In the genomic region with DNA sequence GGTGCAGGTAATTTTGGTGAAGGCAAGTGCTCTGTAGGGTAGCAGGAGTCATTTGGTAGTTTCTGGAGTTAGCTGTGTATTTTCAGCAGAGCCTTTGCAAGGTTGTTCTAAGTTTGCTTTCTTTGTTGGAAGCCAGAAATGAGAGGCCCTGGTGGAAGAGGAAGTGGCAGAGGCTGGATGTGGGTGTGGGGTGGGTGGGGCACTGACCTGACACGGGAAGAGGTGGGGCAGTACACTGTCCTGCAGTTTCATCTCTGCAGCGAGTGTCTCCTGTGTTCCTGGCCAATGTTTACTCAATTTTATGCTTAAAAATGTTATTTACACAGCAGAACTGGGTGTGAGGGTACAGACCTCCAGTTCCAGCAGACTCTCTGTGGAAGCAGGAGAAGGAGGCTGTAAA, we compare ENCODE assay signal across 17 mouse cellular contexts.
DNase-seq lines count a peak whose midpoint lies in the region; ATAC-seq and TF ChIP-seq lines count a peak whose summit lies in the region.
"Had no signal": no experiment of that assay in that cellular context is flagged by ENCODE, and none has a peak within 500 bp of the region (broad histone marks: within the 10 kb centered on the region; RNA-seq: fewer than 3 reads in every experiment).

No protein-coding gene starts in this region.

- H3K4me3 ChIP-seq in G1E (ENCODE audit: low read depth, low read length) = no peak overlapping the region
- no peak overlapping the region for H3K4me3 ChIP-seq in kidney, embryonic 16.5 days (ENCODE audit: low read length)
- H3K4me3 ChIP-seq in forebrain, embryonic 13.5 days = no peak overlapping the region
- H3K4me3 ChIP-seq: heart, embryonic 10.5 days; left cerebral cortex, adult 2 months; lung, embryonic 15.5 days; midbrain, embryonic 13.5 days; neural tube, embryonic 12.5 days had no signal

- WGBS in kidney, embryonic 16.5 days = 50% methylated on average over 2 of the region's 2 CpGs
- WGBS in forebrain, embryonic 13.5 days = 67% methylated on average over 2 of the region's 2 CpGs

- ATAC-seq in G1E (ENCODE audit: extremely low read depth, insufficient number of reproducible peaks, low FRiP score, poor library complexity, severe bottlenecking) = peak; percentile 67; the same call in 1 of the 2 replicates
- peak; percentile 36 for ATAC-seq in inflammation-experienced regulatory T-cells, adult 6 months
- peak; percentile 71 for ATAC-seq in monocyte, adult 5-6 weeks (replicated peaks; ENCODE audit: insufficient number of reproducible peaks, low FRiP score, low TSS enrichment, poor library complexity, severe bottlenecking)
- ATAC-seq in kidney, embryonic 16.5 days (ENCODE audit: low FRiP score, low TSS enrichment) = no peak
- no peak for ATAC-seq in forebrain, embryonic 13.5 days
- ATAC-seq: forebrain, embryonic 14.5 days; midbrain, embryonic 13.5 days had no signal

- no peak for TF ChIP-seq CTCF in G1E (IDR thresholded peaks at IDR 0.05; ENCODE audit: low read depth, low read length)

- no peak overlapping the region for H3K27ac ChIP-seq in kidney, embryonic 16.5 days (ENCODE audit: low read length)
- H3K27ac ChIP-seq in forebrain, embryonic 13.5 days = no peak overlapping the region
- H3K27ac ChIP-seq: heart, embryonic 10.5 days; left cerebral cortex, adult 2 months; lung, embryonic 15.5 days; midbrain, embryonic 13.5 days; neural tube, embryonic 12.5 days had no signal

- H3K9me3 ChIP-seq in G1E (replicated peaks) = no peaks in the 10 kb centered on the region
- no peaks in the 10 kb centered on the region for H3K9me3 ChIP-seq in kidney, embryonic 16.5 days (ENCODE audit: low read length)
- H3K9me3 ChIP-seq in forebrain, embryonic 13.5 days (replicated peaks) = peaks cover 8% of the 10 kb centered on the region; the same call in 1 of the 2 replicates
- H3K9me3 ChIP-seq: lung, embryonic 15.5 days had no signal

- peak; percentile 53 for DNase-seq in CD4-positive helper T cell, adult 2 months (ENCODE audit: low read depth, low spot score)
- DNase-seq in G1E (ENCODE audit: low spot score) = no peak
- no peak for DNase-seq in left cerebral cortex, adult 8-10 months (ENCODE audit: low spot score in 2 of 2)
- DNase-seq: cerebellum, adult 18-20 months; gastrocnemius, postnatal 10 days; heart, postnatal 36 days; thymus, adult 2 months had no signal

- no peaks in the 10 kb centered on the region for H3K36me3 ChIP-seq in G1E (replicated peaks)
- no peaks in the 10 kb centered on the region for H3K36me3 ChIP-seq in kidney, embryonic 16.5 days (ENCODE audit: insufficient read depth, low read length)
- H3K36me3 ChIP-seq in forebrain, embryonic 13.5 days (ENCODE audit: poor library complexity, severe bottlenecking) = no peaks in the 10 kb centered on the region
- H3K36me3 ChIP-seq: heart, embryonic 10.5 days; lung, embryonic 15.5 days; midbrain, embryonic 13.5 days; neural tube, embryonic 12.5 days had no signal

- H3K27me3 ChIP-seq in G1E (ENCODE audit: insufficient read depth, low read length) = no peaks in the 10 kb centered on the region
- H3K27me3 ChIP-seq in kidney, embryonic 16.5 days (ENCODE audit: insufficient read depth, low read length) = no peaks in the 10 kb centered on the region
- H3K27me3 ChIP-seq in forebrain, embryonic 13.5 days = no peaks in the 10 kb centered on the region
- H3K27me3 ChIP-seq: lung, embryonic 15.5 days; midbrain, embryonic 13.5 days; neural tube, embryonic 12.5 days had no signal

- H3K4me1 ChIP-seq in G1E (ENCODE audit: insufficient read depth, low read depth, low read length) = no peaks in the 10 kb centered on the region
- H3K4me1 ChIP-seq in kidney, embryonic 16.5 days (ENCODE audit: insufficient read depth, low read length) = no peaks in the 10 kb centered on the region
- H3K4me1 ChIP-seq in forebrain, embryonic 13.5 days = no peaks in the 10 kb centered on the region
- H3K4me1 ChIP-seq: heart, embryonic 10.5 days; lung, embryonic 15.5 days; midbrain, embryonic 13.5 days; neural tube, embryonic 12.5 days had no signal

- no peak overlapping the region for H3K4me2 ChIP-seq in kidney, embryonic 16.5 days (replicated peaks; ENCODE audit: low read depth, low read length)
- H3K4me2 ChIP-seq in forebrain, embryonic 13.5 days = no peak overlapping the region
- H3K4me2 ChIP-seq: lung, embryonic 15.5 days; midbrain, embryonic 13.5 days; neural tube, embryonic 12.5 days had no signal

- no peak overlapping the region for H3K9ac ChIP-seq in kidney, embryonic 16.5 days (replicated peaks; ENCODE audit: low read length)
- H3K9ac ChIP-seq in forebrain, embryonic 13.5 days = no peak overlapping the region
- H3K9ac ChIP-seq: lung, embryonic 15.5 days; midbrain, embryonic 13.5 days; neural tube, embryonic 12.5 days had no signal

Comparison
In these comparisons a context has a peak if more than half of its experiments do, and no peak if none do; other contexts are left out.
1. ATAC-seq: peak in G1E (single experiment), inflammation-experienced regulatory T-cells, adult 6 months (single experiment) and monocyte, adult 5-6 weeks (single experiment); none in kidney, embryonic 16.5 days (single experiment) and forebrain, embryonic 13.5 days (single experiment).